Mouse (Mus musculus) liver, adult (tissue): ENCODE measurements around the gene Tmem132c.

Experiments used
- GATA4 ChIP-seq: IDR thresholded peaks from 2 replicates; pipeline ENCODE4 v1.6.1; 2014; ENCODE audit warnings: mild to moderate bottlenecking, low read length; ENCODE audit not compliant: insufficient replicate concordance

Gene Tmem132c

DNA sequence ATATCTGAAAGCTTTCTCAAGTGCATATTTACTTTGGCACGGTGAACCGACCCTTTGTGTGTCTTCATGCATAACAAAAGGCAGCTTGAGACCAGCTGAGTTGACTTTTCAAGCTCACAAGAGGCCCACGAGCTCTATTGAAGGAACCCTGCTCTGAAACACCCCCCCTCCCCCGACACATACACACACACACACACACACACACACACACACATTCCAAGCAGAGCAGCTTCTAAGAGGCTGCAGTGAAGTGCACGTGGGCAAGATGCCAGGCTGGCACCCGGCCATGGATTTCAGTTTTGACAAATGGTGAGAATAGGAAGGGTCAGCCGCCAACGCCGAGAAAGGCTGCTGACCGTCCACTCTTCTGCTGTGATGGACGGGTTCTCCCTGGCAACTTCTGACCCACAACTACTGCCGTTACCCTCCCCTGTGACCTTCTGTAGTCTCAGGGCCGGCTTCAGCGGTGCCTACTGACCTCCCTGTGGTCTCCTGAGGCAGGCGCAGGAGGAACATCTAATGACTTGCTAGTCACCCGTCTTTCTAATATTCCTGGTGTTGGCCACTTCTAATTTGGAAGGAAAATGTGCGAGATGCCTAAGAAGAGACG lies 163.9 kb downstream of the Tmem132c start:
- TF ChIP-seq GATA4: no peak

DNA sequence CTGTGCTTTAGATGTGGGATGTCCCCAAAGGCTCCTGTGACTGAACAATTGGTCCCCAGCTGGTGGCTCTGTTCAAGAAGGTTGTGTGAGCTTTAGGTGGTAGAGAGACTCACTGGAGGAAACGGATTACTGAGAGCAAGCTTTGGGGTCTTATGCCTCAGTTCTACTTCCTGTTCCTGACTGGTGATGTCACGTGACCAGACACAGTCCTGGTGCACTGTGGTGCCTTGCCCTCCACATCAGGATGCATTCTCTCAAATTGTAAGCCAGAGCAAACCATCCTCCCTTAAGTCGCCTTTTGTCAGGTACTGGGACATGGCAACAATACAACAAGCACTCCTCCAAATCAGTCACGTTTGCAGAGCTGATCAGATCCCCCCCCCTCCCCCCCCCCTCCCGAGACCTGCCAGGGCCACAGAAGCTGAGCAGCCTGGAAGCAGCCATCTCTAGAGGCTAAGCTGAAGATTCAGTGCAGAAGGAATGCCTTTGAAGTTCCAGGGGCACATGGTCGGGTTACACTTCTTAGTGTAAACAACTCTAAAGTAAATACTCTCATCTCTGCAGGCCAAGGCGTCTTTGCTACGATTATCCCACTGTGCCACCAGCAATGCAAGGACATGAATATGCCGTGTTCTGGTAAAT lies 164.5 kb downstream of the Tmem132c start:
- TF ChIP-seq GATA4: no peak

- TF ChIP-seq GATA4: no peak
Observed at GRCm38 (mm10) chr5:127416536-127416935, 174.9 kb downstream of the Tmem132c start.

DNA sequence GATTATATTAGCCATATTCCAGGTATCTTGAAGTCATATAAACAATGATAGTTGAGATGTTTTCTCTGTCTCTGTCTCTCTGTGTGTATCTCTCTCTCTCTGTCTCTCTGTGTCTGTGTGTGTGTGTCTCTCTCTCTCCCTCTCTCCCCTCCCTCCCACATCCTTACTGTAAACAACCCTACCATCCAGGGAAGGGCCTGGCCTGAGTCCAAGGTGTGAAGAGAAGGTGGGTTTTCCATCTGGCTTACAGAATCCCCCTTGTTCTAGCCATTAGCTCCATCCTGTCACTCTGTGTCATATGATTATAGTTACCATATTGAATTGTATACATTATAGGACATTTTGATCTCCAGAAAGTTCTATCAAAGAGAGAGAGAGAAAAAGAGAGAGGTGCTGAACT lies 182.3 kb downstream of the Tmem132c start:
- no peak for TF ChIP-seq GATA4

DNA sequence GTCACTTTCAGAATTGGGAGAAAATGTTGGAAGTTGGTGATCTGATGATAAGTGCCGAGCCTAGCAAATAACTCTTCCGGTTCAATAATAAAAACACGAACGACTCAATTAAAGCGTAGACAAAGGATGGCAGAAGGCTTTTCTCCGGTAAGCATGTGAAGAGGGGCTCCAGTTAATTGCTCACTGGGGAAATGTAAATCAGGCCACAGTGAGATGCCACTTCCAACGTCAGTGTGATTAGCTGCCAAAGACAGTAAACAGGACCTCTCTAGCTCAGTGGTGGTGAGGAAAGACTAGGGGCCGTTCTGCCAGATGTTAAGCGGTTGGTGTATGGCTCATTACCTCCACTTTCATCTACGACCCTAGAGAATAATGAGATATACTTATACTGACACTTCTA lies 187.5 kb downstream of the Tmem132c start:
- no peak for TF ChIP-seq GATA4

DNA sequence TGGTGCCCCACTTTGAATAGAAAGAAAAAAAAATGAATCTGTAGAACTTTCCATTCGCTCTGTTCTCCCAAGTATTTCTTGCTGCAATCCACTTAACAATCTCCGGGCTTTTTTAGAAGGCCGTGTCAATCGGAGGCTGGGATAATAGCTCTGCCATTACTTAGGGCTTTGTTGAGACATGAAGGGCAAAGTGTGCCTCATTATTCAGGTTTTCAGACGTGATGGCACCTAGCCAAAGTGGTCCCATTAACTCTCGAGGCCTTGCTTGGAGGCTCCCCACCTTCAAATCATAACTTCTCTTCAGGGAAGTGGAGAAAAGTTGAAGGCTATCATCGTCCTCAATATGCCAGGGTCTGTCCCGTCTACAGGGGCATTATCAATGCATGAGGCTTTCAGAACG lies 190.0 kb downstream of the Tmem132c start:
- TF ChIP-seq GATA4: no peak

GRCm38 (mm10) chr5:127436836-127437235 lies 195.2 kb downstream of the Tmem132c start:
- TF ChIP-seq GATA4: no peak

DNA sequence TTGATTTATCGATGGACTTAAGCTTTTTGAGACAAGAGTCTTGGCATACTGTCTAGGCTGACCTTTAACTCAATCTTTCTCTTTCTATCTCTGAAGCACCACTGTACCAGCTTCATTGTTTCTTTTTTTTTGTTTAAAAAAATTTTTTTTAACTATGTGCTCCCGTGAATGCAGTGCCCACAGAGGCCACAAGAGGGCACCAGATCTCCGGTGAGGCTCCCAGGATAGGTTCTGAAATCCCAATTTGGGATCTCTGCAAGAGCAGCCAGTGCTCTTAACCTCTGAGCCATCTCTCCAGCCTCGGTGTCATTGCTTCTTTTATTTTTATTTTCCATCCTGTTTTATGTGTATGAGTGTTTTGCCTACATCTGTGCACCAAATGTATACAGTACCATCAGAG lies 197.0 kb downstream of the Tmem132c start:
- no peak for TF ChIP-seq GATA4

DNA sequence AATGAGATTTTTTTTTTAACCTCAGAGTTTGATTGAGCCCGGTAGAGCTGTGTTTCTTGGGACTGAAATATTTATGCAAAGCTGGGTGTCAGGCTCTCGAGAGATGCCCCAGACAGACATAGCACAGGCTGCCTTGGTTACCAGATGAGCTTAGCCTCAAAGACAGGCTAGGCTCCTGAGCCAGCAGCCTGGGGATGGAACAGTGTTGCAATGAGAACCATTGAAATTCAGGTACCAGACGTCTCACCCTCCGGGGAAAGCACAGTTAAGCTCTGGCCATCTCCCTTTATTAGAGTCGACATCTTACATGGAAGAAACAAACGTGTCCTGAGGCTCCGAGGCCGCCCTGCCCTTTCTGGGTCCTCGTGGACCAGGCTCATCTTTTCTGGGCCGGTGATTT lies 200.4 kb downstream of the Tmem132c start:
- no peak for TF ChIP-seq GATA4

- TF ChIP-seq GATA4: no peak
Observed at GRCm38 (mm10) chr5:127453580-127453979, 212.0 kb downstream of the Tmem132c start.

- no peak for TF ChIP-seq GATA4
Observed at GRCm38 (mm10) chr5:127454068-127454467, 212.5 kb downstream of the Tmem132c start.

DNA sequence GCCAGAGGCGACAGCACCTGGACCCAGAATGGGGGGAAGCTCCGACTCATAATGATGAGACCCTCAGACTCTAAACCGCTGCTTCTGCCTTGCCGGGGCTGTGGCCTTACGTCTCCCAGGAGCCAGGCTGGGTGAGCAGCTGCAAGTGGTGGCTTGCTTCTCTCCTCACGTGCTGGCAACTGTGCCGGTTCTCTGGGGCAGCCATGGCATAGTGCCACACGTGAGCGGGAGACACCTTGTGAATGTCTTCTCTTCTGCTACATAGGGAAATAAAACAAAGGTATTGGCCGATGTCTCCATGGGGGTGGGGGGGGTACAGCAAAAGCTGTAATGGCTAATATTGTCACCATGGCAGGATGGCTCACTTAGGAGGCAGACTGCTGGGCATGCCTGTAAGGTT lies 214.5 kb downstream of the Tmem132c start:
- no peak for TF ChIP-seq GATA4

DNA sequence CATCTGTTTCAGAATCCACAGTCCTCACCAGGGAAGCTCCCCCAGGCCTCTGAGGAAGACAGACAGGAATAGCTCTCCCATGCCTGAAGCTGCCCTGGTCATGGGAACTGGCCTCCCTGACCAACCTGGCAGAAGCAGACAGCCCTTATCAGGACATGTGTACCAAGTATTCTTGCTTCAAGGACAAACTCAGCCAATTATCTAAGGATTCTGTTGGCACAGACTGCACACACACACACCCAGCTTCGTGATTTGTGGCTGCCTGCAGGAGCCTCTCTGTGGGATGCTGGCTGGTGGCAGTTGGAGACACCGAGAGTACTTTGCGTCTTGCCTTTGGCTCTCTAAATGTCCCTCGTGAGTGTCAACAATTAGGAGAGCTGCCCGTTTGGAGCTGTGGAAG lies 226.5 kb downstream of the Tmem132c start:
- no peak for TF ChIP-seq GATA4

GRCm38 (mm10) chr5:127470351-127470750 lies 228.7 kb downstream of the Tmem132c start:
- no peak for TF ChIP-seq GATA4

- TF ChIP-seq GATA4: no peak
Observed at GRCm38 (mm10) chr5:127471902-127472301, 230.3 kb downstream of the Tmem132c start.

GRCm38 (mm10) chr5:127473706-127474105 lies 232.1 kb downstream of the Tmem132c start:
- TF ChIP-seq GATA4: no peak

DNA sequence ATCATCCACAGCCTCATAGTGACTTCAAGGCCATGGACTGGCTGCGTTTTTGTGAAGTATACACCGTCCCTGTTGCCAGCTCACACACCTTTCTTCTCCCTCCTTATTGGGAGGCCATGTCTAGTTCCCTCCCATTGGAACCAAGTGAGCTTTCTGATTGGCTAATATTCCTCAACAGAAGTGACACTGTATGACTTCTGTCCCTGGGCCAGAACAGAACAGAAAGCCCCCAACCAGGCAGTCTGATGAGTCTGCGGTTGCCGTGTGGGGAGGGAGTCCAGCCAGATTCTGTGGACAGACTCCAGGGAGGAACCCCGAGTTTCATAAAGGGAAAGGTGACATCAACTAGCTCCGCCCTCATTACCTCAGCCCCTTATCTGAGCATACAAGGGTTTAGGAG lies 233.2 kb downstream of the Tmem132c start:
- no peak for TF ChIP-seq GATA4

DNA sequence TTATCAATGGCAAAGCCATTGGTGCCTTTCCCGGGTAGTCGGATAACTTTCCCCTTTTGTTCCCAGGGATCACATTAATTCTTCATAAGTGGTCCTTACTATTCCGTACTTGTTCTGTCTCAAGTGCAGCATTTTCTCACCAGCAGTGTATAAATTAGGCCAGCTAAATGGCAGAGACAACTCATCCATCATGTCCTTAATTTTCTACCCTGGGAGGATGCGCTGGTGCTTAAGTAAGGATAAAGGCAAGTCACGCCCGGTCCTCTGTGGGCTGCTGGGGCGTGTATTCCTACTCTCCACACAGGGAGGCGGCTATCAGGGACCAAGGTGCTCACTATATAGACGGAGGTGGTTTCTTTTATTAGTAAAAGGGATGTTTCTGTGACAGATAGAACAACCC lies 236.2 kb downstream of the Tmem132c start:
- TF ChIP-seq GATA4: no peak

DNA sequence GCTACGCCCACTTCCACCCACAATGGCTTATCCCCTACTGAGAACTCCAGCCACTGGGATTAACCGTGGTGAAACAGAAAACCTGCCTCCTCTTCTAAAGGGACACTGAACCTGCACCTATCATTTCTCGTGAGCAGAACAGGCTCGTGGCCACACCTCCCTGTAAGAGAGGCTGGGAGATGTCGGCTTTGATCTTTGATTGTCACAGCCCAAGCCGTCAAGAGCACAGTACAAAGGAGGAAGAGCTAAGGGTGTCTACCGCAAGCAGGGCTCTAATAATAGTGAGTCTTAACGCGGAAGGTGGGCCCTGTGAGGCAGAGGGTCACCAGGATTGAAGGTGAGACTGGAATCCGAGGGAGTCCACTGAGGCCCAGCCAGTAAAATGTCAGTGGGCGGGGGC lies 236.7 kb downstream of the Tmem132c start:
- TF ChIP-seq GATA4: no peak
